ENCODE assay signal across 17 mouse cellular contexts in genomic region chr2:29324456-29324855, GRCm38 (mm10). TPM values are rescaled to one million over a fixed set of nuclear protein-coding genes. Genes with fewer than 3 reads are reported as not detected.
DNase-seq lines count a peak whose midpoint lies in the region; ATAC-seq and TF ChIP-seq lines count a peak whose summit lies in the region.
"Had no signal": no experiment of that assay in that cellular context is flagged by ENCODE, and none has a peak within 500 bp of the region (broad histone marks: within the 10 kb centered on the region; RNA-seq: fewer than 3 reads in every experiment).

No protein-coding gene starts in this region.

- no peak overlapping the region for H3K27ac ChIP-seq in liver, adult 2 months (replicated peaks; ENCODE audit: insufficient read depth, low read depth, low read length)
- no peak overlapping the region for H3K27ac ChIP-seq in liver, postnatal 0 days (ENCODE audit: low read depth)
- H3K27ac ChIP-seq: heart, embryonic 13.5 days; kidney, embryonic 15.5 days; lung, embryonic 15.5 days; midbrain, embryonic 12.5 days had no signal

- no peaks in the 10 kb centered on the region; the same call in 1 of the 2 replicates for H3K27me3 ChIP-seq in liver, adult 2 months (ENCODE audit: control insufficient read depth, insufficient read depth, low read length)
- H3K27me3 ChIP-seq in liver, postnatal 0 days (ENCODE audit: insufficient read depth, low read length) = no peaks in the 10 kb centered on the region
- H3K27me3 ChIP-seq: heart, embryonic 13.5 days; kidney, embryonic 15.5 days; lung, embryonic 15.5 days; midbrain, embryonic 12.5 days had no signal

- peak; percentile 13 for DNase-seq in adrenal gland, adult 2 months
- no peak for DNase-seq in adrenal gland, postnatal 4 days (ENCODE audit: low spot score in 2 of 2)
- peak; percentile 18 for DNase-seq in liver, adult 2 months (ENCODE audit: extremely low read depth, low read depth, low spot score)
- DNase-seq in liver, postnatal 0 days = no peak
- DNase-seq in MN1 (ENCODE audit: low spot score) = peak; percentile 36
- DNase-seq in layer of hippocampus, adult 9-11 months = peak; percentile 66
- no peak for DNase-seq in liver
- DNase-seq: adrenal gland, postnatal 14 days; cerebellum, postnatal 25 days; heart, postnatal 4 days had no signal

- no peak overlapping the region for H3K9ac ChIP-seq in liver, adult 2 months (ENCODE audit: low read depth, low read length)
- no peak overlapping the region for H3K9ac ChIP-seq in liver, postnatal 0 days (replicated peaks)
- H3K9ac ChIP-seq: heart, embryonic 13.5 days; kidney, embryonic 15.5 days; lung, embryonic 15.5 days; midbrain, embryonic 12.5 days had no signal

- TF ChIP-seq EP300 in liver, postnatal 0 days (IDR thresholded peaks at IDR 0.05; ENCODE audit: low read depth) = no peak

- TF ChIP-seq CTCF in liver, adult 2 months (IDR thresholded peaks at IDR 0.05; ENCODE audit: low read depth, low read length) = no peak
- no peak for TF ChIP-seq CTCF in liver, postnatal 0 days (IDR thresholded peaks at IDR 0.05; ENCODE audit: low read depth)

- H3K79me2 ChIP-seq in liver, adult 2 months (ENCODE audit: control insufficient read depth, insufficient read depth, low read length) = no peaks in the 10 kb centered on the region

- H3K9me3 ChIP-seq in liver, postnatal 0 days (ENCODE audit: low read length) = no peaks in the 10 kb centered on the region
- H3K9me3 ChIP-seq: heart, embryonic 13.5 days; kidney, embryonic 15.5 days; lung, embryonic 15.5 days; midbrain, embryonic 12.5 days had no signal

- H3K4me3 ChIP-seq in liver, adult 2 months (ENCODE audit: insufficient read depth, low read depth, low read length) = no peak overlapping the region
- no peak overlapping the region for H3K4me3 ChIP-seq in liver, postnatal 0 days (ENCODE audit: low read depth, low read length)
- H3K4me3 ChIP-seq: heart, embryonic 13.5 days; kidney, embryonic 15.5 days; lung, embryonic 15.5 days; midbrain, embryonic 12.5 days; myocyte had no signal

- no peak overlapping the region for H3K4me2 ChIP-seq in liver, postnatal 0 days (ENCODE audit: low read depth, low read length)
- H3K4me2 ChIP-seq: heart, embryonic 13.5 days; kidney, embryonic 15.5 days; lung, embryonic 15.5 days; midbrain, embryonic 12.5 days had no signal

- no peaks in the 10 kb centered on the region for H3K4me1 ChIP-seq in liver, adult 2 months (ENCODE audit: control insufficient read depth, insufficient read depth, low read length)
- H3K4me1 ChIP-seq in liver, postnatal 0 days (ENCODE audit: insufficient read depth) = no peaks in the 10 kb centered on the region
- H3K4me1 ChIP-seq: heart, embryonic 13.5 days; kidney, embryonic 15.5 days; lung, embryonic 15.5 days; midbrain, embryonic 12.5 days had no signal

- TF ChIP-seq POLR2A in liver, adult 2 months (IDR thresholded peaks at IDR 0.05; ENCODE audit: extremely low read depth, insufficient read depth, low read length) = no peak

- ATAC-seq in liver, postnatal 0 days = no peak
- no peak for ATAC-seq in frontal cortex, adult (ENCODE audit: low TSS enrichment)
- ATAC-seq: inflammation-experienced regulatory T-cells, adult 6 months had no signal

- H3K36me3 ChIP-seq in liver, adult 2 months (ENCODE audit: control insufficient read depth, insufficient read depth, low read length) = no peaks in the 10 kb centered on the region
- H3K36me3 ChIP-seq in liver, postnatal 0 days (replicated peaks; ENCODE audit: insufficient read depth, low read length) = no peaks in the 10 kb centered on the region
- H3K36me3 ChIP-seq: heart, embryonic 13.5 days; kidney, embryonic 15.5 days; lung, embryonic 15.5 days; midbrain, embryonic 12.5 days had no signal

- 69% methylated on average over 2 of the region's 2 CpGs for WGBS in liver, adult 2 months
- 76% methylated on average over 2 of the region's 2 CpGs for WGBS in liver, postnatal 0 days (ENCODE audit: insufficient replicate concordance)

RNA-seq across cellular contexts. Expression of gene Med27, which starts 22.2 kb away (rescaled TPM):
- 10 to 100 TPM; 25.8 to 28.1 TPM for total RNA-seq in adrenal gland, adult 2 months (2021)
- 54.7 and 63.0 TPM in 2 replicates for polyA plus RNA-seq in adrenal gland, adult 2 months (2012; rRNA removed)
- 10 to 100 TPM; 25.8 to 29.2 TPM for total RNA-seq in adrenal gland, postnatal 4 days (2021)
- total RNA-seq in liver, adult 2 months (2014; rRNA removed) = 5.7 and 5.9 TPM in 2 replicates
- polyA plus RNA-seq in liver, adult 2 months (2012; rRNA removed) = 13.2 and 13.5 TPM in 2 replicates
- polyA plus RNA-seq in liver, postnatal 0 days (2015; fragmentation: Nextera tagmentation; extraction: Ambion mirVana) = 10.4 and 13.0 TPM in 2 replicates

Comparison
In these comparisons a context has a peak if more than half of its experiments do, and no peak if none do; other contexts are left out.
1. DNase-seq: peak in adrenal gland, adult 2 months (single experiment), liver, adult 2 months (single experiment), MN1 (single experiment) and layer of hippocampus, adult 9-11 months (single experiment); none in adrenal gland, postnatal 4 days (0 of 2), liver, postnatal 0 days (single experiment) and liver (single experiment).